Mouse (Mus musculus) brain, adult 2 months (tissue): ENCODE data around the gene Pias1.
"Not testable (repeated sequence)": the region's sequence is repeated elsewhere in the genome, so short reads cannot be mapped to it uniquely, and the experiment has no call there.

ENCODE experiments used
- DNase-seq: peaks from one replicate; pipeline ENCODE4 v3.0.0; 2011; ENCODE audit warnings: low read depth, low spot score

Gene Pias1

GRCm38 (mm10) chr9:62944063-62944462, 43.7 kb downstream of the Pias1 start:
- no peak for DNase-seq

- no peak for DNase-seq
These were observed 46.8 kb downstream of the Pias1 start for GRCm38 (mm10) chr9:62940966-62941365.

GRCm38 (mm10) chr9:62935854-62936253, 51.9 kb downstream of the Pias1 start:
- DNase-seq: peak; percentile 67

- no peak for DNase-seq
These were observed 52.9 kb downstream of the Pias1 start for GRCm38 (mm10) chr9:62934700-62935400.

- DNase-seq: no peak
These were observed 55.0 kb downstream of the Pias1 start for GRCm38 (mm10) chr9:62932575-62933339.

GRCm38 (mm10) chr9:62924886-62925610, 62.7 kb downstream of the Pias1 start:
- peak; percentile 78 for DNase-seq

- DNase-seq: no peak
These were observed 66.8 kb downstream of the Pias1 start for GRCm38 (mm10) chr9:62920877-62921276.

GRCm38 (mm10) chr9:62917059-62917458, 70.7 kb downstream of the Pias1 start:
- no peak for DNase-seq

GRCm38 (mm10) chr9:62913390-62914069, 74.2 kb downstream of the Pias1 start:
- DNase-seq: no peak

- DNase-seq: peak; percentile 59
These were observed 82.7 kb downstream of the Pias1 start for GRCm38 (mm10) chr9:62905039-62905438.

GRCm38 (mm10) chr9:62903841-62904240, 83.9 kb downstream of the Pias1 start:
- no peak for DNase-seq

GRCm38 (mm10) chr9:62901736-62902135, 86.0 kb downstream of the Pias1 start:
- DNase-seq: no peak

- DNase-seq: peak; percentile 25
These were observed 93.2 kb downstream of the Pias1 start for GRCm38 (mm10) chr9:62894486-62894885.

GRCm38 (mm10) chr9:62881871-62882270, 105.9 kb downstream of the Pias1 start:
- peak; percentile 84 for DNase-seq

- DNase-seq: no peak
These were observed 109.9 kb downstream of the Pias1 start for GRCm38 (mm10) chr9:62877825-62878224.

- DNase-seq: no peak
These were observed 110.6 kb downstream of the Pias1 start for GRCm38 (mm10) chr9:62876966-62877616.

GRCm38 (mm10) chr9:62870728-62871127, 117.0 kb downstream of the Pias1 start:
- no peak for DNase-seq

GRCm38 (mm10) chr9:62869236-62869635, 118.5 kb downstream of the Pias1 start:
- not testable (repeated sequence) for DNase-seq

GRCm38 (mm10) chr9:62860866-62861265, 126.9 kb downstream of the Pias1 start:
- no peak for DNase-seq

GRCm38 (mm10) chr9:62860102-62860501, 127.6 kb downstream of the Pias1 start:
- DNase-seq: not testable (repeated sequence)
